ENCODE assay signal across 22 mouse cellular contexts in the genomic region with DNA sequence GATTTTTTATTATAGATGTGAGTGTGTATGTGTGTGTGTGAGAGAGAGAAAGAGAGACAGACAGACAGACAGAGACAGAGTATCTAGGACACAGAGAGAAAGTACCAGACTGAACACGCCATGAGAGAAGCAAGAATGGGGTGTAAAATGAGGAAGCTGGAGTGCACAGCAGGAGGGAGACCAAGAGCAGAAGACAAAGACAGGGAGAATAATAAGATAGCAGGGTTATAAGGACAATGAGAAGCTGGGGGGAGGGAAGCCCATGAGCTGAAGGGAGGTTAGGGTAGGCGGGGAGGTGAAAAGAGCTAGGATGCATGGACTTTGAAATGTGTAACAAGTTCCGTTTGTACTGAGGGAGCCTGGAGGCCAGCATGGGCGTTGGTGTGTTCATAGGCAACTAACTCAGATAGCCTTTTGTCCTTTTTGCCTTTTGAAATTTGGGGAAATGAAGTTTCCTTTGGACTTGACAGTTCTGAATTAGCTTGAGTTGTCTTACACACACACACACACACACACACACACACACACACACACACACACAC.
DNase-seq lines count a peak whose midpoint lies in the region; ATAC-seq and TF ChIP-seq lines count a peak whose summit lies in the region.
"Had no signal": no experiment of that assay in that cellular context is flagged by ENCODE, and none has a peak within 500 bp of the region (broad histone marks: within the 10 kb centered on the region; RNA-seq: fewer than 3 reads in every experiment).

No protein-coding gene starts in this region.

- H3K9me3 ChIP-seq in ES-E14 (ENCODE audit: control insufficient read depth, insufficient read depth, low read depth, low read length) (no peaks in the 10 kb centered on the region), MEL (replicated peaks; ENCODE audit: insufficient read depth, low read length) (no peaks in the 10 kb centered on the region)
- H3K9me3 ChIP-seq in liver, embryonic 11.5 days (ENCODE audit: control insufficient read depth, low read length): no peaks in the 10 kb centered on the region
- H3K9me3 ChIP-seq: embryonic facial prominence, embryonic 12.5 days; forebrain, embryonic 13.5 days; kidney, embryonic 15.5 days; midbrain, embryonic 15.5 days; neural tube, embryonic 15.5 days had no signal

- H3K4me2 ChIP-seq in liver, embryonic 11.5 days: no peak overlapping the region
- H3K4me2 ChIP-seq: embryonic facial prominence, embryonic 12.5 days; forebrain, embryonic 13.5 days; kidney, embryonic 15.5 days; midbrain, embryonic 15.5 days; neural tube, embryonic 15.5 days had no signal

- H3K36me3 ChIP-seq in ES-E14 (ENCODE audit: control insufficient read depth, insufficient read depth, low read length, poor library complexity, severe bottlenecking): no peaks in the 10 kb centered on the region
- H3K36me3 ChIP-seq in MEL (ENCODE audit: control insufficient read depth in 1 of 2, insufficient read depth in 2 of 2, low read length in 2 of 2): peaks cover 0 to 14% of the 10 kb centered on the region in 2 experiments; a peak in 2 of 4 replicates
- no peaks in the 10 kb centered on the region for H3K36me3 ChIP-seq in liver, embryonic 11.5 days (ENCODE audit: control insufficient read depth, insufficient read depth, low read length)
- H3K36me3 ChIP-seq: embryonic facial prominence, embryonic 12.5 days; kidney, embryonic 15.5 days; midbrain, embryonic 15.5 days; neural tube, embryonic 15.5 days had no signal

- H3K4me1 ChIP-seq in ES-E14 (ENCODE audit: control insufficient read depth in 2 of 2, insufficient read depth in 2 of 2, low read length in 2 of 2, poor library complexity in 1 of 2): peaks cover 7 to 12% of the 10 kb centered on the region in 2 experiments
- H3K4me1 ChIP-seq in MEL (ENCODE audit: control insufficient read depth in 1 of 2, insufficient read depth in 2 of 2, low read length in 2 of 2): peaks cover 7 to 23% of the 10 kb centered on the region in 2 experiments
- H3K4me1 ChIP-seq in liver, embryonic 11.5 days (replicated peaks; ENCODE audit: control insufficient read depth, insufficient read depth, low read length): peaks cover 15% of the 10 kb centered on the region
- H3K4me1 ChIP-seq: embryonic facial prominence, embryonic 12.5 days; forebrain, embryonic 13.5 days; kidney, embryonic 15.5 days; midbrain, embryonic 15.5 days had no signal

- DNase-seq in ES-E14 (ENCODE audit: low read depth, low spot score) (peak; percentile 54), MEL (ENCODE audit: low read depth, low spot score) (peak; percentile 87)
- no peak for DNase-seq in liver, embryonic 11.5 days (ENCODE audit: low spot score)
- DNase-seq in retina, embryonic 14.5 days (ENCODE audit: low spot score): peak; percentile 6
- DNase-seq in layer of hippocampus, adult 9-10 months (ENCODE audit: low spot score): no peak
- DNase-seq in kidney, postnatal 10 days: no peak
- no peak for DNase-seq in cerebellum, adult 18-20 months
- DNase-seq: adrenal gland, adult 2 months; cerebellum, adult 9-11 months; heart, adult 2 months; heart, postnatal 36 days; left cerebral cortex, postnatal 4 days; lung, adult 18-20 months; lung, postnatal 14 days; right cerebral cortex, postnatal 25 days had no signal

- TF ChIP-seq CTCF in MEL (IDR thresholded peaks at IDR 0.05 in 2 of 3, conservative IDR thresholded peaks at IDR 0.05 in 1 of 3; ENCODE audit: control insufficient read depth in 1 of 3, insufficient read depth in 1 of 3, low read depth in 2 of 3, low read length in 3 of 3, poor library complexity in 1 of 3, severe bottlenecking in 1 of 3): no peak

- H3K27ac ChIP-seq in ES-E14 (ENCODE audit: insufficient read depth, low read depth, low read length, poor library complexity, severe bottlenecking) (no peak overlapping the region), MEL (ENCODE audit: control insufficient read depth, low read depth, low read length) (peak overlapping the region; percentile 72)
- H3K27ac ChIP-seq in liver, embryonic 11.5 days (ENCODE audit: low read depth, low read length): peak overlapping the region; percentile 39; the same call in 1 of the 2 replicates
- H3K27ac ChIP-seq: embryonic facial prominence, embryonic 12.5 days; forebrain, embryonic 13.5 days; heart, adult 2 months; kidney, embryonic 15.5 days; midbrain, embryonic 15.5 days; neural tube, embryonic 15.5 days had no signal

- H3K4me3 ChIP-seq in ES-E14 (ENCODE audit: insufficient read depth in 1 of 2, low read depth in 1 of 2, low read length in 2 of 2, poor library complexity in 1 of 2, severe bottlenecking in 1 of 2): no peak overlapping the region
- H3K4me3 ChIP-seq in MEL (ENCODE audit: control insufficient read depth in 1 of 2, insufficient read depth in 1 of 2, low read depth in 2 of 2, low read length in 2 of 2): no peak overlapping the region; a peak in 1 of 4 replicates
- no peak overlapping the region for H3K4me3 ChIP-seq in liver, embryonic 11.5 days (ENCODE audit: low read depth, low read length)
- H3K4me3 ChIP-seq: embryonic facial prominence, embryonic 12.5 days; erythroblast, embryonic 14.5 days; forebrain, embryonic 13.5 days; heart, adult 2 months; kidney, embryonic 15.5 days; midbrain, embryonic 15.5 days; neural tube, embryonic 15.5 days had no signal

- WGBS in liver, embryonic 11.5 days: 46% methylated on average over 4 of the region's 4 CpGs

- no peaks in the 10 kb centered on the region for H3K27me3 ChIP-seq in MEL (ENCODE audit: control insufficient read depth in 1 of 2, insufficient read depth in 2 of 2, low read length in 2 of 2)
- H3K27me3 ChIP-seq in liver, embryonic 11.5 days (replicated peaks; ENCODE audit: control insufficient read depth, insufficient read depth, low read length): no peaks in the 10 kb centered on the region
- H3K27me3 ChIP-seq: embryonic facial prominence, embryonic 12.5 days; forebrain, embryonic 13.5 days; kidney, embryonic 15.5 days; midbrain, embryonic 15.5 days; neural tube, embryonic 15.5 days had no signal

- peak; percentile 64 to 71 for TF ChIP-seq EP300 in MEL (IDR thresholded peaks at IDR 0.05; ENCODE audit: low read depth in 1 of 2, low read length in 2 of 2)

- H3K79me2 ChIP-seq in MEL (ENCODE audit: control insufficient read depth, insufficient read depth, low read length, poor library complexity): no peaks in the 10 kb centered on the region

- TF ChIP-seq POLR2A in MEL (IDR thresholded peaks at IDR 0.05; ENCODE audit: control insufficient read depth in 1 of 2, insufficient read depth in 1 of 2, low read depth in 1 of 2, low read length in 2 of 2, poor library complexity in 1 of 2): no peak

- H3K9ac ChIP-seq in ES-E14 (ENCODE audit: insufficient read depth, low read depth, low read length, poor library complexity, severe bottlenecking): no peak overlapping the region
- peak overlapping the region; percentile 26; the same call in 1 of the 2 replicates for H3K9ac ChIP-seq in MEL (ENCODE audit: control insufficient read depth, low read depth, low read length, poor library complexity, severe bottlenecking)
- no peak overlapping the region for H3K9ac ChIP-seq in liver, embryonic 11.5 days (ENCODE audit: low read depth, low read length)
- H3K9ac ChIP-seq: embryonic facial prominence, embryonic 12.5 days; forebrain, embryonic 13.5 days; kidney, embryonic 15.5 days; midbrain, embryonic 15.5 days; neural tube, embryonic 15.5 days had no signal

- no peak for ATAC-seq in liver, embryonic 11.5 days (replicated peaks; ENCODE audit: low FRiP score)
- ATAC-seq: forebrain, embryonic 13.5 days; hindbrain, embryonic 16.5 days; midbrain, embryonic 15.5 days had no signal

- TF ChIP-seq RAD21 in MEL (IDR thresholded peaks at IDR 0.05; ENCODE audit: low read depth, low read length): no peak

- in situ Hi-C loops in ES-E14 (cut with MboI; ENCODE audit: low sequenced_read_pairs in 2 of 2, unreplicated experiment in 2 of 2): no loop called here

TF ChIP-seq in ES-E14, 5 proteins besides CTCF, POLR2A, EP300 and RAD21:
- TF ChIP-seq ZC3H11A (IDR thresholded peaks at IDR 0.05; ENCODE audit: borderline replicate concordance, low read depth, low read length) (no peak), ZNF384 (IDR thresholded peaks at IDR 0.05; ENCODE audit: low read depth, low read length) (no peak), HCFC1 (IDR thresholded peaks at IDR 0.05; ENCODE audit: borderline replicate concordance, insufficient read depth, low read length) (no peak), MAFK (IDR thresholded peaks at IDR 0.05; ENCODE audit: insufficient read depth, low read depth, low read length) (no peak), CHD2 (IDR thresholded peaks at IDR 0.05; ENCODE audit: low read depth, low read length) (no peak)

TF ChIP-seq in MEL, 35 proteins besides CTCF, POLR2A, EP300 and RAD21:
- TF ChIP-seq TCF12 (IDR thresholded peaks at IDR 0.05; ENCODE audit: low read depth, low read length): 0 out of 2 replicates have a peak, but pooled peaks have one; percentile 14
- peak; percentile 43; the same call in 1 of the 2 replicates for TF ChIP-seq GATA1 (IDR thresholded peaks at IDR 0.05; ENCODE audit: low read depth, low read length)
- TF ChIP-seq ETS1 (IDR thresholded peaks at IDR 0.05; ENCODE audit: low read depth, low read length): peak; percentile 51; the same call in 1 of the 2 replicates
- TF ChIP-seq MAX (IDR thresholded peaks at IDR 0.05; ENCODE audit: low read length): 0 out of 2 replicates have a peak, but pooled peaks have one; percentile 16
- peak; percentile 49; the same call in 1 of the 2 replicates for TF ChIP-seq SIN3A (IDR thresholded peaks at IDR 0.05; ENCODE audit: low read length)
- TF ChIP-seq TBP (IDR thresholded peaks at IDR 0.05; ENCODE audit: low read depth, low read length): peak; percentile 56; the same call in 1 of the 2 replicates
- 0 out of 2 replicates have a peak, but pooled peaks have one; percentile 54 for TF ChIP-seq MYC (IDR thresholded peaks at IDR 0.05; ENCODE audit: low read depth, low read length)
- TF ChIP-seq MYB (IDR thresholded peaks at IDR 0.05; ENCODE audit: low read depth, low read length): no peak
- TF ChIP-seq UBTF (IDR thresholded peaks at IDR 0.05; ENCODE audit: borderline replicate concordance, insufficient read depth, low read depth, low read length): no peak
- TF ChIP-seq BHLHE40 (IDR thresholded peaks at IDR 0.05; ENCODE audit: borderline replicate concordance, low read depth, low read length): no peak
- TF ChIP-seq NELFE (IDR thresholded peaks at IDR 0.05; ENCODE audit: low read depth, low read length): 0 out of 2 replicates have a peak, but pooled peaks have one; percentile 21
- TF ChIP-seq MXI1 (IDR thresholded peaks at IDR 0.05; ENCODE audit: low read depth, low read length): peak; percentile 15; the same call in 1 of the 2 replicates
- no peak for TF ChIP-seq TAL1 (IDR thresholded peaks at IDR 0.05; ENCODE audit: low read length)

Comparison
In these comparisons a context has a peak if more than half of its experiments do, and no peak if none do; other contexts are left out.
1. DNase-seq: peak in ES-E14 (single experiment), MEL (single experiment) and retina, embryonic 14.5 days (single experiment); none in liver, embryonic 11.5 days (single experiment), layer of hippocampus, adult 9-10 months (single experiment), kidney, postnatal 10 days (single experiment) and cerebellum, adult 18-20 months (0 of 2).